Mouse (Mus musculus) small intestine, adult 2 months (tissue): ENCODE results near the gene Hoxb3. TPM values are rescaled to one million over a fixed set of nuclear protein-coding genes. Genes with fewer than 3 reads are reported as not detected.

ENCODE experiments used
- H3K27ac ChIP-seq: fragments of 200-500 bp; 2 replicates; pipeline ENCODE4 v1.5.1; 2012; ENCODE audit warnings: low read depth, low read length, control low read depth, inconsistent platforms; ENCODE audit not compliant: insufficient read depth
- H3K27me3 ChIP-seq: fragments of 200-500 bp; 2 replicates; pipeline ENCODE4 v1.6.1; 2012; ENCODE audit warnings: mild to moderate bottlenecking, moderate library complexity, low read length, inconsistent platforms; ENCODE audit not compliant: control insufficient read depth, insufficient read depth
- H3K36me3 ChIP-seq: fragments of 200-500 bp; 2 replicates; pipeline ENCODE4 v1.6.1; 2012; ENCODE audit warnings: mild to moderate bottlenecking, low read length, control low read depth, inconsistent platforms; ENCODE audit not compliant: control insufficient read depth, insufficient read depth
- H3K4me1 ChIP-seq: fragments of 200-500 bp; 2 replicates; pipeline ENCODE4 v1.6.1; 2012; ENCODE audit warnings: low read length, inconsistent platforms, mixed read lengths; ENCODE audit not compliant: control insufficient read depth, insufficient read depth, insufficient read length
- H3K4me3 ChIP-seq: fragments of 200-500 bp; 2 replicates; pipeline ENCODE4 v1.5.1; 2012; ENCODE audit warnings: low read depth, mild to moderate bottlenecking, control low read depth, inconsistent platforms, low read length, moderate library complexity
- CTCF ChIP-seq: fragments of 200-500 bp; IDR thresholded peaks from 2 replicates; pipeline ENCODE4 v1.5.1; 2012; ENCODE audit warnings: low read depth, mild to moderate bottlenecking, control low read depth, inconsistent platforms, low read length, moderate library complexity, mixed read lengths; ENCODE audit not compliant: insufficient replicate concordance, insufficient read length; ENCODE audit errors: extremely low read depth
- POLR2A ChIP-seq: fragments of 200-500 bp; IDR thresholded peaks from 2 replicates; pipeline ENCODE4 v1.6.1; 2012; ENCODE audit warnings: low read depth, mild to moderate bottlenecking, control low read depth, inconsistent platforms, low read length, moderate library complexity
- WGBS: fragments of 180-500 bp; shearing (Covaris S2); methylation state at CpG from one replicate; pipeline ENCODE4 v1.1.7; 2018; 5-methylcytosine and 5-hydroxymethylcytosine counted together
- polyA plus RNA-seq: library from polyadenylated mRNA; depleted of rRNA; stranded (reverse); fragments of >200 nt; gene quantifications from 2 replicates; pipeline ENCODE4 v1.2.3, GENCODE M21; 2012

The Hoxb3 gene
- polyA plus RNA-seq, 1 experiment = 5.5 TPM

GRCm38 (mm10) chr11:96320688-96321087 lies 2.4 kb upstream of the Hoxb3 start:
- TF ChIP-seq CTCF (no peak), POLR2A (no peak)
- peaks cover 5% of the 10 kb centered on the region; the same call in 1 of the 2 replicates for H3K4me1 ChIP-seq
- 24% methylated on average over 17 of the region's 17 CpGs for WGBS
- H3K4me3 ChIP-seq = peak overlapping the region; percentile 26
- peaks cover 30% of the 10 kb centered on the region for H3K27me3 ChIP-seq
- H3K27ac ChIP-seq = peak overlapping the region; percentile 49
- H3K36me3 ChIP-seq = peaks cover 2% of the 10 kb centered on the region; the same call in 1 of the 2 replicates

GRCm38 (mm10) chr11:96321846-96322245 lies 1.3 kb upstream of the Hoxb3 start:
- Histone ChIP-seq H3K4me3 (no peak overlapping the region), H3K27me3 (peaks cover 34% of the 10 kb centered on the region), H3K4me1 (peaks cover 5% of the 10 kb centered on the region; the same call in 1 of the 2 replicates), H3K27ac (no peak overlapping the region), H3K36me3 (peaks cover 2% of the 10 kb centered on the region; the same call in 1 of the 2 replicates)
- 23% methylated on average over 5 of the region's 5 CpGs for WGBS
- TF ChIP-seq CTCF (no peak), POLR2A (no peak)

- Histone ChIP-seq H3K36me3 (peaks cover 2% of the 10 kb centered on the region; the same call in 1 of the 2 replicates), H3K27ac (peak overlapping the region; percentile 45; the same call in 1 of the 2 replicates), H3K4me1 (peaks cover 5% of the 10 kb centered on the region; the same call in 1 of the 2 replicates), H3K27me3 (peaks cover 34% of the 10 kb centered on the region), H3K4me3 (no peak overlapping the region)
- WGBS = 61% methylated on average over 6 of the region's 6 CpGs
- TF ChIP-seq CTCF (no peak), POLR2A (no peak)
These were observed 388 bp upstream of the Hoxb3 start for GRCm38 (mm10) chr11:96322738-96323137.

GRCm38 (mm10) chr11:96324125-96324524 lies 999 bp downstream of the Hoxb3 start:
- H3K27ac ChIP-seq = peak overlapping the region; percentile 58
- H3K4me1 ChIP-seq = peaks cover 5% of the 10 kb centered on the region; the same call in 1 of the 2 replicates
- no peak for TF ChIP-seq CTCF
- no peak for TF ChIP-seq POLR2A
- H3K4me3 ChIP-seq = no peak overlapping the region
- H3K36me3 ChIP-seq = peaks cover 2% of the 10 kb centered on the region; the same call in 1 of the 2 replicates
- 45% methylated on average over 5 of the region's 5 CpGs for WGBS
- peaks cover 21% of the 10 kb centered on the region for H3K27me3 ChIP-seq

GRCm38 (mm10) chr11:96324965-96325364 lies 1.8 kb downstream of the Hoxb3 start:
- TF ChIP-seq CTCF (no peak), POLR2A (no peak)
- WGBS = 50% methylated on average over 8 of the region's 8 CpGs
- Histone ChIP-seq H3K27ac (peak overlapping the region; percentile 49), H3K4me1 (peaks cover 2% of the 10 kb centered on the region; the same call in 1 of the 2 replicates), H3K4me3 (no peak overlapping the region), H3K27me3 (peaks cover 13% of the 10 kb centered on the region), H3K36me3 (peaks cover 2% of the 10 kb centered on the region; the same call in 1 of the 2 replicates)

- Histone ChIP-seq H3K27ac (peak overlapping the region; percentile 2; the same call in 1 of the 2 replicates), H3K4me1 (no peaks in the 10 kb centered on the region)
- TF ChIP-seq CTCF (no peak), POLR2A (no peak)
These were observed 2.7 kb downstream of the Hoxb3 start for GRCm38 (mm10) chr11:96325747-96326212.

GRCm38 (mm10) chr11:96326705-96327104 lies 3.6 kb downstream of the Hoxb3 start:
- TF ChIP-seq CTCF = no peak
- TF ChIP-seq POLR2A = no peak
- no peaks in the 10 kb centered on the region for H3K4me1 ChIP-seq
- H3K4me3 ChIP-seq = no peak overlapping the region
- WGBS = 58% methylated on average over 12 of the region's 12 CpGs
- no peaks in the 10 kb centered on the region for H3K36me3 ChIP-seq
- 0 out of 2 replicates have a peak, but pooled peaks cover 3% of the 10 kb centered on the region for H3K27me3 ChIP-seq
- peak overlapping the region; percentile 16; the same call in 1 of the 2 replicates for H3K27ac ChIP-seq

More at GRCm38 (mm10) chr11:96325747-96326212, 2.7 kb downstream of the Hoxb3 start:
- 40% methylated on average over 22 of the region's 22 CpGs for WGBS
- Histone ChIP-seq H3K27me3 (peaks cover 7% of the 10 kb centered on the region; the same call in 1 of the 2 replicates), H3K4me3 (peak overlapping the region; percentile 14), H3K36me3 (no peaks in the 10 kb centered on the region; the same call in 1 of the 2 replicates)
